Mouse (Mus musculus): ENCODE measurements around the gene Uaca. TPM values are rescaled to one million over a fixed set of nuclear protein-coding genes. Genes with fewer than 3 reads are reported as not detected.

Uaca gene
- polyA plus RNA-seq (2012), result 1.3 and 1.7 TPM in 2 replicates

GRCm38 (mm10) chr9:60794210-60794840 lies at the start of gene Uaca:
Gene Uaca, plus strand, starts transcription at chr9:60794542.

Other genes with a start within 250 kb of the Uaca start
- gene Lrrc49, start 106.4 kb upstream of the Uaca start, polyA plus RNA-seq (2012), result 0.65 and 0.89 TPM in 2 replicates
- not detected in 2 replicates for gene Larp6, start 81.6 kb upstream of the Uaca start, polyA plus RNA-seq (2012)

Measured in megakaryocyte-erythroid progenitor cell, adult 5 weeks (primary cell).